Mouse (Mus musculus) G1E (cell line): ENCODE results near the gene Gm15448.
"Not testable (repeated sequence)": the region's sequence is repeated elsewhere in the genome, so short reads cannot be mapped to it uniquely, and the experiment has no call there.

Experiments used
- CTCF ChIP-seq: IDR thresholded peaks from 2 replicates; pipeline ENCODE4 v1.5.1; 2012; ENCODE audit warnings: low read depth, low read length, inconsistent platforms, mixed read lengths
- GATA1 ChIP-seq: IDR thresholded peaks from 2 replicates; pipeline ENCODE4 v1.6.1; 2012; ENCODE audit warnings: borderline replicate concordance, low read length, inconsistent platforms, mixed read lengths
- POLR2AphosphoS5 ChIP-seq: IDR thresholded peaks from 2 replicates; pipeline ENCODE4 v1.6.1; 2012; ENCODE audit warnings: low read depth, low read length, inconsistent platforms; ENCODE audit not compliant: insufficient replicate concordance
- TAL1 ChIP-seq: conservative IDR thresholded peaks from 2 replicates; pipeline ENCODE4 v1.6.1; 2012; ENCODE audit warnings: low read depth, low read length, inconsistent platforms, mixed read lengths

DNA sequence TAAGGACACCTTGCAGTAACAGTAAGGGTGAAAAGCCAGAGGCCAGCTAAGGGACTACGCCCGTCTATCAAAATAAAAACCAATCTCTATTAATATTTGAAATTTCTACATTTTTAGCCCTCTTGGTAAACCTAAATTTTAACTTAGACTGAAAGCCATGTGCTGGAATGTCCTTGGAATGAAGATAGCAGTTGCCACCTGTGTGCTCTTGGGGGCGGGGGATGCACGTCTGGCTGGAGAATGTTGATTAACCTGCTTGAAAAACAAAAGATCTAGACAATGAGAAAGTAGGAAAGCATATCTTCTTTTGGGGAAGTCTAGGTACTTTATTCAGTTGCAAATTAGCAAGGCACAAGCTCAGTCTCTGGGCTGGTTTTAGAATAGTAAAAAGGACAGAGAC, 22.6 kb downstream of the Gm15448 start:
- not testable (repeated sequence) for TF ChIP-seq GATA1, POLR2AphosphoS5, CTCF, TAL1
